Mouse (Mus musculus) right cerebral cortex, postnatal 14 days (tissue): ENCODE results near the gene Ergic2.
"Not testable (repeated sequence)": the region's sequence is repeated elsewhere in the genome, so short reads cannot be mapped to it uniquely, and the experiment has no call there.

Source experiments
- DNase-seq: peaks from one replicate; pipeline ENCODE4 v3.0.0; 2022

Gene Ergic2

DNA sequence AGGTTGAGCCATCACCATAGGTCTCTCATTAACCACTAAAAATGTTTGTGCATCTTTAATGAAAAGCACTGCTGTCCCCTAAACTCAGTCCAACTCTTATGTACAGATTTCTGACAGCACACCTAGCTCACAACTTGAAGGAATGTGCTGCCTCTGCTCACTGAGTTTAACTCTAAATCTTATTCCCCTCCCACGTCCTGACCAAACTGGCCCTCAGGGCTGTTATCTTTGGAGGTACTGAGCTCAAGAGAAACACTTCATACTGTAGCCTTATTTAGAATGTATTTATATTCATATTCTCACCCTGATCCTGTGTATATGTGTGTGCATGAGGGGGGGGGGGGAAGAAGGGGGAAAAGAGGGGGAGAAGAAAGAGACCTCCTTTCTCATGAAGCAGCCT is 4.7 kb downstream of the Ergic2 start:
- no peak for DNase-seq

DNA sequence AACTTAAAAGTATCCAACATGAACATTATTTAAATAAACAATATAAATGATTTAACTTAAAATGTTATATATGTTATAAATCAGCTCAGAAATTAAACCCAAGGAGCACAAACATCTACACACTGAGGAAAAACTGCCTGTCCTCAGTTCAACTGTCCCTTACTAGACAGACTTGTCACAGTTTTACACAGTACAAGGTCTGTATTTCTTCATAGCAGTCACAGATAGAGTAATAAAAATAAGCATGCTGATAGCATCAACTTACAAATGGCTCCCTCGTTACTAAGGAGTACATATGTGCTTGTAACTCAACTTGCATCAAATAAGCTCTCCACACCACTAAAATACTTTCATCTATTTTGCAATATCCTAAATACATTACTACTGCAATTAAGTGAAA is 7.0 kb downstream of the Ergic2 start:
- DNase-seq: no peak

DNA sequence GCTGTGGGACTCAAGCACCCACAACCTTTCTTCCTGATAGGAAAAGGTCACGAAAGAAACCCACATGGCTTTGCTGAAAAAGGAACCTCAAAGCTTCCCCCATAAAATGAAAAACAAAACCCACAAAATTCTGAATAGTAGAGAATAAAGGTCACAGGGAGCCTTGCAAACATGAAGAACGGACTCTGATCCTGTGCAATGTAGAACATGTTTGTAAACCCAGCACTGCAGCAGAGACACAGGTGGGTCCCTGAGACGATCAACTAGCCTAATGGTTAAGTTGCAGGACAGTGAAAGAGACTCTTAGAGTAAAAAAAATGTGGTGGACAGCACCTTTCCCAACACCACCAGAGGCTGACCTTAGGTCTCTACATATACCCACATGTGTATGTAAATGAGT is 12.4 kb downstream of the Ergic2 start:
- no peak for DNase-seq

GRCm38 (mm10) chr6:148199177-148199576 is 13.0 kb downstream of the Ergic2 start:
- DNase-seq: no peak

GRCm38 (mm10) chr6:148193972-148194701 is 18.0 kb downstream of the Ergic2 start:
- DNase-seq: no peak

- DNase-seq: no peak
Measured at GRCm38 (mm10) chr6:148185694-148186093, 26.5 kb downstream of the Ergic2 start.

DNA sequence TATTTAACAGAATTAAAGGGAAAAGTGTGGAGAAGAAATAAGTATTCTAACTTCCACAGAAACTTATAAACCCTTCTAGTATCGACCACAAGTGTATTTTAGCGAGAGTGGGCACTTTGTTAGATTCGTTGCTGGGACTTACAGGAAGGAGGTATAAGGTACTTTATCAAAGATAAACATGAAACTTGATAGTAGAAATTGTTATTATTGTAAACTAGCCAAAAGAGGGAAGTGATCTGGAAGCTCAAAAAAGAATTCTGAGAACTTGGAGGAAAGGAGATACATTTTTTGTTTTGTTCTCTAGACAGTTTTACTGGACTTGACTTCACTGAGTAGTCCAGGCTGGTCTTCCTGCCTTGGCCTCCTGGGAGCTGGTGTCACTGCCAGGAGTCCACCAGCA is 39.3 kb downstream of the Ergic2 start:
- DNase-seq: no peak

DNA sequence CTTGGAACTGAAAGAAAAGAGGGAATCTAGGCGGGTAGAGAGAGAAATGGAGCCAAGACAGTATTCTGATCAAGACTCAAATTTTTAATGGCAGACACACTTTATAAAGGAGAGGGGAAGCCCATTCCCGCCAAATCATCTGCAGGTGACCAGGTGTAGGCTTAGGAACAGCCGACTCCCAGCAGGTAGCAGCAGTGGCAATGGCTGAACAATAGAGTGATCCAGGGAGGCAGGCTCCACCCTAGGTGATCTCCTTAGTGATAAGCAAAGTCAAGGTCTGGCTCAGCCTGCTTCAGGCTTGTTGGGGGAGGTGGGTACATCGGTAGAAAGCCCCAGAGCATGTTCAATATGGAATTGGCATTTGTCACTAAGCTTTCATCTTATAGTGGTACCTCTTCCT is 59.9 kb downstream of the Ergic2 start:
- not testable (repeated sequence) for DNase-seq

- no peak for DNase-seq
Measured at GRCm38 (mm10) chr6:148142421-148142820, 69.8 kb downstream of the Ergic2 start.

DNA sequence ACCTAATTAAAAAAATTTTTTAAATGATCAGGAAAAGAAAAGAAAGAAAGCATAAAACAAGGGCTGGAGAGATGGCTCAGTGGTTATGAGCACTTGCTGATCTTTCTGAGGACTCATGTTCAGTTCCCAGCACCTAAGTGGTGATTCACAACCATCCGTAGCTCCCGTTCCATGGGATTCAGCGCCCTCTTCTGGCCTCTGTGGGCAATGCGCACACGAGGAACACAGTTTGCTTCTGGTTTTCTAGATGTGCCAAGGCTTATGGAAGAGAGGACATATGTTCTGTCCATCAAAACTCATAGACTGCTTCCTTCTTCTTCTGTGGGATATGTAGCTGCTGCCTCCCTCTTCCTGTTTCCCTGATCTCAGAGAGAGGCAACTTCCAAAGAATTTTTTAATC is 70.3 kb downstream of the Ergic2 start:
- no peak for DNase-seq

- no peak for DNase-seq
Measured at GRCm38 (mm10) chr6:148139288-148139995, 72.7 kb downstream of the Ergic2 start.

- peak; percentile 81 for DNase-seq
Measured at GRCm38 (mm10) chr6:148135769-148136382, 76.3 kb downstream of the Ergic2 start.

DNA sequence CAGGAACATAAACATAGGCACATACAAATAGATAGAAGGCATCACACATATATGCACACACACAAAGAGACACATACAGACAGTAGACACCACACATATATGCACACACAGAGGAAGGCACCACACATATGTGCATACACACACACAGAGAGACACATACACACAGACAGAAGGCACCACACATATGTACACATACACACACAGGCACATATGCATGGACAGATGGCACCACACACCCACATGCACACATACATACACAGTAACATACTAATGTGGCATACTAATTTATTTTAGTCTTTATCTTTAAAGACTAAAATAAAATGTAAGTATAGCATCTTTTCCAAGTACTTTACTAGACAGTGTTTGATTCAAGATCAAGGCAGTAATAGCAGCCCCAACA is 78.6 kb downstream of the Ergic2 start:
- no peak for DNase-seq

- DNase-seq: no peak
Measured at GRCm38 (mm10) chr6:148132314-148132713, 79.9 kb downstream of the Ergic2 start.
